Mouse (Mus musculus): Measurements from ENCODE around the gene Sdc3. TPM values are rescaled to one million over a fixed set of nuclear protein-coding genes. Genes with fewer than 3 reads are reported as not detected.

The Sdc3 gene
- polyA plus RNA-seq, 1 experiment from 2014 or later, result 18.6 TPM

- H3K9me3 ChIP-seq (ENCODE audit: control insufficient read depth, low read length), result no peaks in the 10 kb centered on the region
These were observed 32.5 kb upstream of the Sdc3 start for GRCm38 (mm10) chr4:130759875-130760274.

GRCm38 (mm10) chr4:130761809-130762208 lies 30.5 kb upstream of the Sdc3 start:
- no peak overlapping the region for H3K27ac ChIP-seq (replicated peaks; ENCODE audit: low read depth, low read length)
- H3K9me3 ChIP-seq (ENCODE audit: control insufficient read depth, low read length), result no peaks in the 10 kb centered on the region
- H3K4me3 ChIP-seq (ENCODE audit: low read depth, low read length), result no peak overlapping the region
- peaks cover 41% of the 10 kb centered on the region for H3K36me3 ChIP-seq (ENCODE audit: control insufficient read depth, insufficient read depth, low read length)
- 89% methylated on average over 5 of the region's 5 CpGs for WGBS
- H3K27me3 ChIP-seq (ENCODE audit: control insufficient read depth, insufficient read depth, low read length), result no peaks in the 10 kb centered on the region
- no peak overlapping the region for H3K9ac ChIP-seq (ENCODE audit: low read length)
- no peaks in the 10 kb centered on the region for H3K4me1 ChIP-seq (ENCODE audit: control insufficient read depth, insufficient read depth, low read length)
- H3K4me2 ChIP-seq (ENCODE audit: low read depth, severe bottlenecking), result no peak overlapping the region
- DNase-seq (ENCODE audit: low spot score), result no peak
- no peak for ATAC-seq (ENCODE audit: insufficient number of reproducible peaks, low FRiP score, low TSS enrichment, low read depth)

More at GRCm38 (mm10) chr4:130759875-130760274, 32.5 kb upstream of the Sdc3 start:
- Histone ChIP-seq H3K4me1 (ENCODE audit: control insufficient read depth, insufficient read depth, low read length) (no peaks in the 10 kb centered on the region), H3K36me3 (ENCODE audit: control insufficient read depth, insufficient read depth, low read length) (peaks cover 36% of the 10 kb centered on the region), H3K4me3 (ENCODE audit: low read depth, low read length) (no peak overlapping the region), H3K4me2 (ENCODE audit: low read depth, severe bottlenecking) (no peak overlapping the region), H3K27ac (replicated peaks; ENCODE audit: low read depth, low read length) (no peak overlapping the region), H3K27me3 (ENCODE audit: control insufficient read depth, insufficient read depth, low read length) (no peaks in the 10 kb centered on the region), H3K9ac (ENCODE audit: low read length) (no peak overlapping the region)
- WGBS, result 98% methylated on average over 2 of the region's 2 CpGs
- DNase-seq (ENCODE audit: low spot score) (no peak), ATAC-seq (ENCODE audit: insufficient number of reproducible peaks, low FRiP score, low TSS enrichment, low read depth) (no peak)

DNA sequence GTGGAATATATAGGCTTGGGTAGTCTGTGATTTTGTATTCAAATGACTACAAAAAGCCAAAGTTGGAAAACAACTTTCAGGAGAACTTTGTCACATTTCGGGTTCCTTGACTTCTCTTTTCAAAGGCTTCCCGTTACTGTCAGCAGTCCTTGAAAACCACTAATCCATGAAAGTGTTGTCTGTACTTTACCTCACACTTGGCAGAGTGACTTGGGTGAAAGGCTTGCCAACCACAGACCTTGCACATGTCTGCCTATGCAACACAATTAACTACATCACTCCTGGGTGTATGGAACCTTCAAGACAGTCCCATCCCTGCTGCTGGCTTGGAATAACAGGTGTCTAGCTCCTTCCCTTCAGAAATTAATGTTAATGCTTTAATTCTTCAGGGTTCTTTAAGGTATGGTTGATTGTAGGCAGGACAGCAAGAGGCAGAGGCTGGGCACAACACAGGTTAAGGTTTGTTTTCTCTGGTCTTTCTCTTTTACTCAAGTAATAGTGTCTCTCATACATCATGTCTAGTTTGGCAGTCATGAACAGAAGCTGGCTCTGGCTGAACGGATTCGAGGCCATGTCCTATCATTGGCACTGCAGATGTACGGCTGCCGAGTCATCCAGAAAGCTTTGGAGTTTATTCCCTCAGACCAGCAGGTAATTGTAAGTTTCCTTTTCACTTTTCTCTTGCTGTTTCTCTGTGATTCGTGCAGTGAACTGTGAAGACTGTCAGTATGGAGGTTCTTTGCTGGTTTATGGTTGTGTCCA lies 26.8 kb upstream of the Sdc3 start:
- Histone ChIP-seq H3K36me3 (ENCODE audit: control insufficient read depth, insufficient read depth, low read length) (peaks cover 44% of the 10 kb centered on the region), H3K9me3 (ENCODE audit: control insufficient read depth, low read length) (no peaks in the 10 kb centered on the region), H3K4me1 (ENCODE audit: control insufficient read depth, insufficient read depth, low read length) (no peaks in the 10 kb centered on the region), H3K27me3 (ENCODE audit: control insufficient read depth, insufficient read depth, low read length) (no peaks in the 10 kb centered on the region), H3K9ac (ENCODE audit: low read length) (no peak overlapping the region), H3K4me2 (ENCODE audit: low read depth, severe bottlenecking) (no peak overlapping the region), H3K4me3 (ENCODE audit: low read depth, low read length) (no peak overlapping the region), H3K27ac (replicated peaks; ENCODE audit: low read depth, low read length) (no peak overlapping the region)
- WGBS, result 92% methylated on average over 7 of the region's 7 CpGs
- no peak for DNase-seq (ENCODE audit: low spot score)
- no peak for ATAC-seq (ENCODE audit: insufficient number of reproducible peaks, low FRiP score, low TSS enrichment, low read depth)

- DNase-seq (ENCODE audit: low spot score) (no peak), ATAC-seq (ENCODE audit: insufficient number of reproducible peaks, low FRiP score, low TSS enrichment, low read depth) (no peak)
- Histone ChIP-seq H3K27me3 (ENCODE audit: control insufficient read depth, insufficient read depth, low read length) (no peaks in the 10 kb centered on the region), H3K36me3 (ENCODE audit: control insufficient read depth, insufficient read depth, low read length) (peaks cover 43% of the 10 kb centered on the region), H3K9ac (ENCODE audit: low read length) (no peak overlapping the region), H3K4me1 (ENCODE audit: control insufficient read depth, insufficient read depth, low read length) (no peaks in the 10 kb centered on the region), H3K27ac (replicated peaks; ENCODE audit: low read depth, low read length) (no peak overlapping the region), H3K9me3 (ENCODE audit: control insufficient read depth, low read length) (no peaks in the 10 kb centered on the region), H3K4me2 (ENCODE audit: low read depth, severe bottlenecking) (no peak overlapping the region), H3K4me3 (ENCODE audit: low read depth, low read length) (no peak overlapping the region)
- WGBS, result 100% methylated on average over 1 of the region's 2 CpGs
These were observed 25.9 kb upstream of the Sdc3 start for GRCm38 (mm10) chr4:130766387-130766786.

DNA sequence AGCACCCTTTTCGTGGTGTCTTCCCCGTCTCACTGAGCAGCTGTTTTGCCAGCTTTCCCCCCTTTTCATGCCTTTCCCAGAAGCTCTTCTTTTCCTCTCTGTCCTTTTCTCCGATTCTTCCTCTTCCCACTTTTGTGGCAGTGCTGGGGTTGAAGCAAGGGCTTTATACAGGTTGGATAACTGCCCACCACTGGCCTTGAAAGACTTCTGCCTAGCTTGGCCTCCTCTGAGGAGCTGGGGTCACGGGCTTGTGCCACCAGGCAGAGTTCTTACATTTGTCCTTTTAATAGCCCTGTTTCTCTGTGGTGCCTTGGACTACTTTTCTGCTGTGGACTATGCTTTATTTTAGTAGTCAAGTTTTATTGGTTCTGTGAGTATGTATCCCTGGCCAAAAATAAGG lies 25.4 kb upstream of the Sdc3 start:
- DNase-seq (ENCODE audit: low spot score), result no peak
- ATAC-seq (ENCODE audit: insufficient number of reproducible peaks, low FRiP score, low TSS enrichment, low read depth), result no peak
- WGBS, result 93% methylated on average over 4 of the region's 4 CpGs
- Histone ChIP-seq H3K9me3 (ENCODE audit: control insufficient read depth, low read length) (no peaks in the 10 kb centered on the region), H3K27ac (replicated peaks; ENCODE audit: low read depth, low read length) (no peak overlapping the region), H3K9ac (ENCODE audit: low read length) (no peak overlapping the region), H3K4me1 (ENCODE audit: control insufficient read depth, insufficient read depth, low read length) (no peaks in the 10 kb centered on the region), H3K4me3 (ENCODE audit: low read depth, low read length) (no peak overlapping the region), H3K27me3 (ENCODE audit: control insufficient read depth, insufficient read depth, low read length) (no peaks in the 10 kb centered on the region), H3K4me2 (ENCODE audit: low read depth, severe bottlenecking) (no peak overlapping the region), H3K36me3 (ENCODE audit: control insufficient read depth, insufficient read depth, low read length) (peaks cover 43% of the 10 kb centered on the region)

GRCm38 (mm10) chr4:130773899-130774298 lies 18.4 kb upstream of the Sdc3 start:
- WGBS, result 90% methylated on average over 4 of the region's 4 CpGs
- Histone ChIP-seq H3K27me3 (ENCODE audit: control insufficient read depth, insufficient read depth, low read length) (no peaks in the 10 kb centered on the region), H3K27ac (replicated peaks; ENCODE audit: low read depth, low read length) (no peak overlapping the region), H3K4me3 (ENCODE audit: low read depth, low read length) (no peak overlapping the region), H3K36me3 (ENCODE audit: control insufficient read depth, insufficient read depth, low read length) (peaks cover 36% of the 10 kb centered on the region), H3K4me1 (ENCODE audit: control insufficient read depth, insufficient read depth, low read length) (no peaks in the 10 kb centered on the region), H3K9ac (ENCODE audit: low read length) (no peak overlapping the region), H3K4me2 (ENCODE audit: low read depth, severe bottlenecking) (no peak overlapping the region), H3K9me3 (ENCODE audit: control insufficient read depth, low read length) (no peaks in the 10 kb centered on the region)
- ATAC-seq (ENCODE audit: insufficient number of reproducible peaks, low FRiP score, low TSS enrichment, low read depth) (no peak), DNase-seq (ENCODE audit: low spot score) (no peak)

DNA sequence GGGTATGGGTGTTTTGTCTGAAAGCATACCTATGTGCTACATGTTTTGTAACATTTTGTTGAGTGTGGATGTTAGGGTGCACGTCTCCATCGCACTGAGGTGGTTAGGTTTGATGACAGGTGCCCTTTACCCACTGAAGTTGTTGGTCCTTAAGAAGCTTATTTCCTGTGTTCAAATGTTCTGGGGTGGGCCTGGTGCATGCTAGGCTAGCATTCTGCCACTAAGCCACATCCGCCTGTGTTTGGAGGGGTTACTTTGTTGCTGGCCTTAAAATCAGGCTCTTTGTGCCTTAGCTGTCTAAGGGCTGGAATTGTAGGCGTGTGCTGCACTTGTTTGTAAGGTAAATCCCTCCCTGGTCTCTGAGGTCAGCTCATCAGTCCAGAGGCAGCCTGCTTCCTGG lies 17.5 kb upstream of the Sdc3 start:
- no peaks in the 10 kb centered on the region for H3K4me1 ChIP-seq (ENCODE audit: control insufficient read depth, insufficient read depth, low read length)
- H3K27me3 ChIP-seq (ENCODE audit: control insufficient read depth, insufficient read depth, low read length), result no peaks in the 10 kb centered on the region
- 92% methylated on average over 4 of the region's 4 CpGs for WGBS
- H3K36me3 ChIP-seq (ENCODE audit: control insufficient read depth, insufficient read depth, low read length), result peaks cover 40% of the 10 kb centered on the region
- no peak overlapping the region for H3K27ac ChIP-seq (replicated peaks; ENCODE audit: low read depth, low read length)
- H3K4me2 ChIP-seq (ENCODE audit: low read depth, severe bottlenecking), result no peak overlapping the region
- no peaks in the 10 kb centered on the region for H3K9me3 ChIP-seq (ENCODE audit: control insufficient read depth, low read length)
- ATAC-seq (ENCODE audit: insufficient number of reproducible peaks, low FRiP score, low TSS enrichment, low read depth) (no peak), DNase-seq (ENCODE audit: low spot score) (no peak)
- H3K4me3 ChIP-seq (ENCODE audit: low read depth, low read length), result no peak overlapping the region
- H3K9ac ChIP-seq (ENCODE audit: low read length), result no peak overlapping the region

GRCm38 (mm10) chr4:130777647-130778046 lies 14.7 kb upstream of the Sdc3 start:
- no peak overlapping the region for H3K4me2 ChIP-seq (ENCODE audit: low read depth, severe bottlenecking)
- 75% methylated on average over 10 of the region's 10 CpGs for WGBS
- no peak for ATAC-seq (ENCODE audit: insufficient number of reproducible peaks, low FRiP score, low TSS enrichment, low read depth)
- no peaks in the 10 kb centered on the region for H3K9me3 ChIP-seq (ENCODE audit: control insufficient read depth, low read length)
- no peak overlapping the region for H3K27ac ChIP-seq (replicated peaks; ENCODE audit: low read depth, low read length)
- no peak for DNase-seq (ENCODE audit: low spot score)
- no peak overlapping the region for H3K9ac ChIP-seq (ENCODE audit: low read length)
- no peaks in the 10 kb centered on the region for H3K4me1 ChIP-seq (ENCODE audit: control insufficient read depth, insufficient read depth, low read length)
- no peaks in the 10 kb centered on the region for H3K27me3 ChIP-seq (ENCODE audit: control insufficient read depth, insufficient read depth, low read length)
- peaks cover 36% of the 10 kb centered on the region for H3K36me3 ChIP-seq (ENCODE audit: control insufficient read depth, insufficient read depth, low read length)
- H3K4me3 ChIP-seq (ENCODE audit: low read depth, low read length), result no peak overlapping the region

- H3K4me1 ChIP-seq (ENCODE audit: control insufficient read depth, insufficient read depth, low read length), result no peaks in the 10 kb centered on the region
- WGBS, result 82% methylated on average over 3 of the region's 3 CpGs
- no peaks in the 10 kb centered on the region for H3K9me3 ChIP-seq (ENCODE audit: control insufficient read depth, low read length)
- no peak overlapping the region for H3K4me3 ChIP-seq (ENCODE audit: low read depth, low read length)
- no peak overlapping the region for H3K4me2 ChIP-seq (ENCODE audit: low read depth, severe bottlenecking)
- no peaks in the 10 kb centered on the region for H3K27me3 ChIP-seq (ENCODE audit: control insufficient read depth, insufficient read depth, low read length)
- peaks cover 25% of the 10 kb centered on the region for H3K36me3 ChIP-seq (ENCODE audit: control insufficient read depth, insufficient read depth, low read length)
- no peak for ATAC-seq (ENCODE audit: insufficient number of reproducible peaks, low FRiP score, low TSS enrichment, low read depth)
- H3K27ac ChIP-seq (replicated peaks; ENCODE audit: low read depth, low read length), result no peak overlapping the region
- no peak for DNase-seq (ENCODE audit: low spot score)
- H3K9ac ChIP-seq (ENCODE audit: low read length), result no peak overlapping the region
These were observed 13.3 kb upstream of the Sdc3 start for GRCm38 (mm10) chr4:130779037-130779436.
